In the genomic region with DNA sequence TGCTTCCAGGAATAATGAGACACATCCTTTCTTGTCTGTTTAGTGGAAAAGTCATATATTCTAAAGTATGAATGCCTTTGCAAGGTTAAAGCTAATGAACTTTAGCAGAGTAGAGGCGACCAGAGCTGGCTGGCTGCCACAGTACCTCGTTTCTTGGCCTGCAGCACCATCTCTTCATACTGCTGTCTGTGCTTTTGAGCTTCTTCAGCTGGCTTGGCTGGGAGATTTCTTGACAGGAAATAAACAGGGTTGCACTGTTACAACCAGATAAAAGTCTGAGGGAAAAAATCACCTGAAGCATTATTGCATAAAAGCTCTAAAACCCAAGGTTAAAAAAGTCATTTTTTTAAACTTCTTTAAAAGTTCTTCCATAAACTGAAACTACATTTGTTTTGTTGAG, we compare ENCODE assay signal across 16 mouse cellular contexts. TPM values are rescaled to one million over a fixed set of nuclear protein-coding genes. Genes with fewer than 3 reads are reported as not detected.
DNase-seq lines count a peak whose midpoint lies in the region; ATAC-seq and TF ChIP-seq lines count a peak whose summit lies in the region.
"Had no signal": no experiment of that assay in that cellular context is flagged by ENCODE, and none has a peak within 500 bp of the region (broad histone marks: within the 10 kb centered on the region; RNA-seq: fewer than 3 reads in every experiment).

No protein-coding gene starts in this region.

- H3K4me1 ChIP-seq in kidney, embryonic 16.5 days (ENCODE audit: insufficient read depth, low read length), result peaks cover 7% of the 10 kb centered on the region; the same call in 1 of the 2 replicates
- H3K4me1 ChIP-seq in stomach, embryonic 14.5 days (ENCODE audit: control insufficient read depth, insufficient read depth, low read length), result no peaks in the 10 kb centered on the region
- H3K4me1 ChIP-seq in stomach, postnatal 0 days (replicated peaks; ENCODE audit: control insufficient read depth, insufficient read depth), result no peaks in the 10 kb centered on the region
- no peaks in the 10 kb centered on the region for H3K4me1 ChIP-seq in kidney, postnatal 0 days (replicated peaks; ENCODE audit: insufficient read depth, low read length)
- H3K4me1 ChIP-seq: limb, embryonic 12.5 days had no signal

- TF ChIP-seq CTCF in stomach, postnatal 0 days (IDR thresholded peaks at IDR 0.05; ENCODE audit: low read depth), result no peak
- TF ChIP-seq CTCF in kidney, postnatal 0 days (IDR thresholded peaks at IDR 0.05; ENCODE audit: low read depth), result no peak

- H3K27me3 ChIP-seq in kidney, embryonic 16.5 days (ENCODE audit: insufficient read depth, low read length), result no peaks in the 10 kb centered on the region
- no peaks in the 10 kb centered on the region for H3K27me3 ChIP-seq in stomach, embryonic 14.5 days (ENCODE audit: control insufficient read depth, insufficient read depth, low read length)
- no peaks in the 10 kb centered on the region for H3K27me3 ChIP-seq in stomach, postnatal 0 days (ENCODE audit: control insufficient read depth, insufficient read depth, low read length)
- no peaks in the 10 kb centered on the region for H3K27me3 ChIP-seq in kidney, postnatal 0 days (ENCODE audit: insufficient read depth, low read length)
- H3K27me3 ChIP-seq: forebrain, embryonic 15.5 days; hindbrain, embryonic 13.5 days; limb, embryonic 12.5 days; Patski had no signal

- H3K36me3 ChIP-seq in kidney, embryonic 16.5 days (ENCODE audit: insufficient read depth, low read length), result peaks cover 33% of the 10 kb centered on the region
- H3K36me3 ChIP-seq in stomach, embryonic 14.5 days (ENCODE audit: control insufficient read depth, insufficient read depth, low read length), result peaks cover 40% of the 10 kb centered on the region
- H3K36me3 ChIP-seq in stomach, postnatal 0 days (ENCODE audit: control insufficient read depth, insufficient read depth, low read length), result peaks cover 10% of the 10 kb centered on the region; the same call in 1 of the 2 replicates
- H3K36me3 ChIP-seq in kidney, postnatal 0 days (ENCODE audit: insufficient read depth, low read length), result peaks cover 32% of the 10 kb centered on the region

- WGBS in kidney, embryonic 16.5 days, result 45% methylated on average over 2 of the region's 2 CpGs
- 48% methylated on average over 2 of the region's 2 CpGs for WGBS in stomach, embryonic 14.5 days
- WGBS in stomach, postnatal 0 days, result 42% methylated on average over 2 of the region's 2 CpGs
- WGBS in kidney, postnatal 0 days, result 40% methylated on average over 2 of the region's 2 CpGs

- H3K9me3 ChIP-seq in kidney, embryonic 16.5 days (ENCODE audit: low read length), result no peaks in the 10 kb centered on the region
- no peaks in the 10 kb centered on the region for H3K9me3 ChIP-seq in stomach, embryonic 14.5 days (ENCODE audit: control insufficient read depth, low read depth, low read length)
- H3K9me3 ChIP-seq in stomach, postnatal 0 days (ENCODE audit: control insufficient read depth, low read length), result no peaks in the 10 kb centered on the region
- H3K9me3 ChIP-seq in kidney, postnatal 0 days (replicated peaks; ENCODE audit: low read length), result no peaks in the 10 kb centered on the region
- H3K9me3 ChIP-seq: forebrain, embryonic 15.5 days; hindbrain, embryonic 13.5 days; limb, embryonic 12.5 days had no signal

- H3K9ac ChIP-seq in kidney, embryonic 16.5 days (replicated peaks; ENCODE audit: low read length), result no peak overlapping the region
- H3K9ac ChIP-seq in stomach, embryonic 14.5 days (replicated peaks; ENCODE audit: low read depth, low read length), result no peak overlapping the region
- no peak overlapping the region for H3K9ac ChIP-seq in stomach, postnatal 0 days (ENCODE audit: low read length)
- no peak overlapping the region for H3K9ac ChIP-seq in kidney, postnatal 0 days (ENCODE audit: low read depth, low read length)
- H3K9ac ChIP-seq: forebrain, embryonic 15.5 days; hindbrain, embryonic 13.5 days; limb, embryonic 12.5 days had no signal

- no peak for ATAC-seq in kidney, embryonic 16.5 days (ENCODE audit: low FRiP score, low TSS enrichment)
- peak; percentile 49; the same call in 1 of the 2 replicates for ATAC-seq in stomach, embryonic 14.5 days (ENCODE audit: insufficient number of reproducible peaks, insufficient read depth, low FRiP score, low read depth)
- no peak for ATAC-seq in stomach, postnatal 0 days (ENCODE audit: low FRiP score, low TSS enrichment)
- no peak for ATAC-seq in kidney, postnatal 0 days (replicated peaks; ENCODE audit: low FRiP score, low read depth)
- ATAC-seq in megakaryocyte-erythroid progenitor cell, adult 5-6 weeks (replicated peaks; ENCODE audit: low FRiP score, low TSS enrichment, poor library complexity, severe bottlenecking), result peak; percentile 55
- ATAC-seq: forebrain, embryonic 15.5 days; intestine, embryonic 16.5 days had no signal

- no peak for TF ChIP-seq EP300 in stomach, postnatal 0 days (optimal IDR thresholded peaks at IDR 0.05)

- no peak overlapping the region for H3K4me2 ChIP-seq in kidney, embryonic 16.5 days (replicated peaks; ENCODE audit: low read depth, low read length)
- H3K4me2 ChIP-seq in stomach, embryonic 14.5 days (replicated peaks; ENCODE audit: low read depth, low read length), result no peak overlapping the region
- H3K4me2 ChIP-seq in stomach, postnatal 0 days (replicated peaks; ENCODE audit: low read depth), result no peak overlapping the region
- no peak overlapping the region for H3K4me2 ChIP-seq in kidney, postnatal 0 days (ENCODE audit: low read length)
- H3K4me2 ChIP-seq: forebrain, embryonic 15.5 days; hindbrain, embryonic 13.5 days; limb, embryonic 12.5 days had no signal

- no peak overlapping the region for H3K27ac ChIP-seq in kidney, embryonic 16.5 days (ENCODE audit: low read length)
- H3K27ac ChIP-seq in stomach, embryonic 14.5 days (ENCODE audit: low read length), result no peak overlapping the region
- no peak overlapping the region for H3K27ac ChIP-seq in stomach, postnatal 0 days (replicated peaks)
- H3K27ac ChIP-seq in kidney, postnatal 0 days, result no peak overlapping the region
- H3K27ac ChIP-seq: forebrain, embryonic 15.5 days; hindbrain, embryonic 13.5 days; limb, embryonic 12.5 days; macrophage had no signal

- DNase-seq in kidney, adult 18-20 months, result peak; percentile 53
- DNase-seq in stomach, postnatal 0 days (ENCODE audit: low spot score), result no peak
- peak; percentile 46 for DNase-seq in kidney, postnatal 0 days (ENCODE audit: low spot score)
- DNase-seq in frontal cortex, postnatal 10 days (ENCODE audit: low spot score in 2 of 2), result no peak
- DNase-seq: cerebellum, adult 2 months; gastrocnemius, postnatal 14 days; thymus, postnatal 25 days had no signal

- no peak overlapping the region for H3K4me3 ChIP-seq in kidney, embryonic 16.5 days (ENCODE audit: low read length)
- H3K4me3 ChIP-seq in stomach, embryonic 14.5 days (ENCODE audit: low read depth, low read length), result no peak overlapping the region
- no peak overlapping the region for H3K4me3 ChIP-seq in stomach, postnatal 0 days (ENCODE audit: low read depth, low read length)
- H3K4me3 ChIP-seq in kidney, postnatal 0 days (replicated peaks; ENCODE audit: low read depth, low read length), result no peak overlapping the region
- H3K4me3 ChIP-seq: forebrain, embryonic 15.5 days; hindbrain, embryonic 13.5 days; limb, embryonic 12.5 days had no signal

RNA-seq across cellular contexts. Expression of gene Ccdc96, which starts 38.4 kb away (rescaled TPM):
- 0.76 and 0.81 TPM in 2 replicates for polyA plus RNA-seq in kidney, embryonic 16.5 days (2015; fragmentation: Nextera tagmentation; extraction: Ambion mirVana)
- polyA plus RNA-seq in stomach, embryonic 14.5 days (2014; fragmentation: Nextera tagmentation; extraction: Ambion mirVana), result 0.29 and 0.38 TPM in 2 replicates
- 0.12 and 0.21 TPM in 2 replicates for polyA plus RNA-seq in stomach, postnatal 0 days (2015; fragmentation: Nextera tagmentation; extraction: Ambion mirVana)
- 0.68 and 0.74 TPM in 2 replicates for polyA plus RNA-seq in kidney, postnatal 0 days (2015; fragmentation: Nextera tagmentation; extraction: Ambion mirVana)
- 0.50 TPM in 1 of 2 replicates, not detected in the other for total RNA-seq in megakaryocyte-erythroid progenitor cell, adult 5-6 weeks (2014; fragmentation: Nextera tagmentation)
- total RNA-seq in megakaryocyte-erythroid progenitor cell, adult 5-6 weeks (2017), result 0.19 and 1.2 TPM in 2 replicates

RNA-seq across cellular contexts. Expression of gene Tada2b, which starts 38.7 kb away (rescaled TPM):
- polyA plus RNA-seq in kidney, embryonic 16.5 days (2015; fragmentation: Nextera tagmentation; extraction: Ambion mirVana), result 2.0 and 2.2 TPM in 2 replicates
- 3.6 and 4.5 TPM in 2 replicates for polyA plus RNA-seq in stomach, embryonic 14.5 days (2014; fragmentation: Nextera tagmentation; extraction: Ambion mirVana)
- polyA plus RNA-seq in stomach, postnatal 0 days (2015; fragmentation: Nextera tagmentation; extraction: Ambion mirVana), result 1.5 and 1.8 TPM in 2 replicates
- 2.4 and 2.6 TPM in 2 replicates for polyA plus RNA-seq in kidney, postnatal 0 days (2015; fragmentation: Nextera tagmentation; extraction: Ambion mirVana)
- total RNA-seq in megakaryocyte-erythroid progenitor cell, adult 5-6 weeks (2014; fragmentation: Nextera tagmentation), result 13.6 and 17.9 TPM in 2 replicates
- total RNA-seq in megakaryocyte-erythroid progenitor cell, adult 5-6 weeks (2017), result 17.4 and 20.9 TPM in 2 replicates

RNA-seq across cellular contexts. Expression of gene Grpel1, which starts 58.0 kb away (rescaled TPM):
- polyA plus RNA-seq in kidney, embryonic 16.5 days (2015; fragmentation: Nextera tagmentation; extraction: Ambion mirVana), result 62.9 and 66.4 TPM in 2 replicates
- 53.1 and 55.3 TPM in 2 replicates for polyA plus RNA-seq in stomach, embryonic 14.5 days (2014; fragmentation: Nextera tagmentation; extraction: Ambion mirVana)
- polyA plus RNA-seq in stomach, postnatal 0 days (2015; fragmentation: Nextera tagmentation; extraction: Ambion mirVana), result 54.1 and 56.5 TPM in 2 replicates
- 67.5 and 68.0 TPM in 2 replicates for polyA plus RNA-seq in kidney, postnatal 0 days (2015; fragmentation: Nextera tagmentation; extraction: Ambion mirVana)
- 27.8 and 28.8 TPM in 2 replicates for total RNA-seq in megakaryocyte-erythroid progenitor cell, adult 5-6 weeks (2014; fragmentation: Nextera tagmentation)
- 33.2 and 40.2 TPM in 2 replicates for total RNA-seq in megakaryocyte-erythroid progenitor cell, adult 5-6 weeks (2017)

Comparison
In these comparisons a context has a peak if more than half of its experiments do, and no peak if none do; other contexts are left out.
1. ATAC-seq: peak in stomach, embryonic 14.5 days (single experiment) and megakaryocyte-erythroid progenitor cell, adult 5-6 weeks (single experiment); none in kidney, embryonic 16.5 days (single experiment), stomach, postnatal 0 days (single experiment) and kidney, postnatal 0 days (single experiment).
2. DNase-seq: peak in kidney, adult 18-20 months (single experiment) and kidney, postnatal 0 days (single experiment); none in stomach, postnatal 0 days (single experiment) and frontal cortex, postnatal 10 days (0 of 2).